Mouse (Mus musculus): ENCODE data around the gene Ngdn. TPM values are rescaled to one million over a fixed set of nuclear protein-coding genes. Genes with fewer than 3 reads are reported as not detected.

Ngdn gene
- polyA plus RNA-seq, 3 experiments from 2014 or later, result 177 to 182 (median 181) TPM

Other genes with a start within 250 kb of the Ngdn start
- under 1 TPM in 2 of 3 experiments, not detected in 1; 0.20 to 0.29 TPM for gene Slc7a8, start 233.5 kb upstream of the Ngdn start, polyA plus RNA-seq (2017; shearing (Covaris generic))
- not detected for gene Rnf212b, start 201.3 kb upstream of the Ngdn start, polyA plus RNA-seq (2017; shearing (Covaris generic))
- 1 to 10 TPM; 2.1 to 8.4 (median 7.9) TPM for gene Homez, start 144.5 kb upstream of the Ngdn start, polyA plus RNA-seq (2017; shearing (Covaris generic))
- 1 to 10 TPM in 2 of 3 experiments, not detected in 1; 2.4 to 4.1 TPM for gene Ppp1r3e, start 137.9 kb upstream of the Ngdn start, polyA plus RNA-seq (2017; shearing (Covaris generic))
- 1 to 10 TPM; 1.3 to 2.1 (median 1.7) TPM for gene Bcl2l2, start 132.1 kb upstream of the Ngdn start, polyA plus RNA-seq (2017; shearing (Covaris generic))
- 1 to 10 TPM in 1 of 3 experiments, not detected in 2; 1.6 TPM for gene Gm20521, start 132.0 kb upstream of the Ngdn start, polyA plus RNA-seq (2017; shearing (Covaris generic))
- 10 to 100 TPM; 18.6 to 36.8 (median 22.6) TPM for gene Pabpn1, start 123.0 kb upstream of the Ngdn start, polyA plus RNA-seq (2017; shearing (Covaris generic))
- gene Slc22a17, start 102.3 kb upstream of the Ngdn start, polyA plus RNA-seq (2017; shearing (Covaris generic)), result 1 to 10 TPM in 2 of 3 experiments, under 1 TPM in 1; 0.25 to 1.6 (median 1.4) TPM
- gene Efs, start 89.3 kb upstream of the Ngdn start, polyA plus RNA-seq (2017; shearing (Covaris generic)), result not detected
- not detected for gene Il25, start 82.8 kb upstream of the Ngdn start, polyA plus RNA-seq (2017; shearing (Covaris generic))
- not detected for gene Cmtm5, start 79.2 kb upstream of the Ngdn start, polyA plus RNA-seq (2017; shearing (Covaris generic))
- not detected for gene Myh6, start 48.5 kb upstream of the Ngdn start, polyA plus RNA-seq (2017; shearing (Covaris generic))
- not detected for gene Gm17428, start 38.5 kb upstream of the Ngdn start, polyA plus RNA-seq (2017; shearing (Covaris generic))
- not detected for gene Myh7, start 20.8 kb upstream of the Ngdn start, polyA plus RNA-seq (2017; shearing (Covaris generic))
- gene Zfhx2, start 76.9 kb downstream of the Ngdn start, polyA plus RNA-seq (2017; shearing (Covaris generic)), result 1 to 10 TPM; 4.1 to 4.9 (median 4.2) TPM
- 10 to 100 TPM in 1 of 3 experiments, 1 to 10 TPM in 2; 7.8 to 12.1 (median 9.3) TPM for gene Thtpa, start 79.3 kb downstream of the Ngdn start, polyA plus RNA-seq (2017; shearing (Covaris generic))
- 100 to 1,000 TPM; 103 to 111 (median 110) TPM for gene Ap1g2, start 91.1 kb downstream of the Ngdn start, polyA plus RNA-seq (2017; shearing (Covaris generic))
- gene Jph4, start 101.5 kb downstream of the Ngdn start, polyA plus RNA-seq (2017; shearing (Covaris generic)), result not detected
- not detected for gene Dhrs2, start 206.6 kb downstream of the Ngdn start, polyA plus RNA-seq (2017; shearing (Covaris generic))